Mouse (Mus musculus): ENCODE data around the gene Kcnmb1. TPM values are rescaled to one million over a fixed set of nuclear protein-coding genes. Genes with fewer than 3 reads are reported as not detected.

Gene Kcnmb1
- polyA plus RNA-seq, 1 experiment from 2014 or later, result 0.06 TPM

DNA sequence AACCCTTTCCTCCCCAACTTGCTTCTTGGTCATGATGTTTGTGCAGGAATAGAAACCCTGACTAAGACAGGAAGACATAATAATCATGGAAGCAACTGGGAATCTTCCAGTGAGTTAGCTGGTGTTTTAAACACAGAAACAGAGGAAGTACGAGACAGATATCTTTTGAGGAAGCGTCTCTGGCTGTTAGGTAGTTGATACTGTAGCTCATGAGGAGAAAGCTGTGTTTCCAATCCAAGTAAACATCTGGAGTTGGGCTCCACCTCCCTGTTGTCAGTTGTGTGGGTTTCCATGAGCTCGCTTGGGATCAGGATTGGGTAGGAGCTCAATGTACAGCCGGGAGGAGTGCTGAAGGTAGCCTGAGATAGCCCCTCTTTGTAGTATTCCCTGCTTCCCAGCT lies 16.3 kb upstream of the Kcnmb1 start:
- 79% methylated on average over 4 of the region's 4 CpGs for WGBS
- no peak overlapping the region for H3K4me3 ChIP-seq
- H3K27me3 ChIP-seq, result no peaks in the 10 kb centered on the region
- H3K4me2 ChIP-seq, result no peak overlapping the region
- no peaks in the 10 kb centered on the region for H3K9me3 ChIP-seq
- no peaks in the 10 kb centered on the region for H3K4me1 ChIP-seq
- H3K27ac ChIP-seq, result no peak overlapping the region
- ATAC-seq (ENCODE audit: insufficient number of reproducible peaks, insufficient read depth, low FRiP score, low TSS enrichment, low read depth), result no peak
- H3K9ac ChIP-seq, result no peak overlapping the region
- H3K36me3 ChIP-seq, result no peaks in the 10 kb centered on the region

DNA sequence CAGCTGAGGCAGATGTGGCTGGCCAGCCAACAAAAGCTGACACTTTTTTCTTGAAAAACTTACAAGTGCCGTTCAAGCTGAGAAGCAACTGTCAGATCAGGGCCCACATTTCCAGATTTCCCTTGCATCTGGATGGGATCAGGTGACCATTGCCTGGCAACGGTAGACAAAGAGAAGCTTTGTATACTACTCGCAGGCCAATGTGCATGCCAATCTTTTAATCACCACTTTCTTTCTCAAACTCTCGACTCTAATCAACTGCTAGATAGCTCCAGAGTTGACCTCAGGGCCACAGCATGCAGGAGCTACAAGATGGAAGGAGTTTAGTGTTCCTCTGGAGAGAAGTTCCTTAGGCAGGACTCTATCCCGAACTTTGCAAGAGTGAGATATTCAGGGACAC lies 11.7 kb upstream of the Kcnmb1 start:
- no peaks in the 10 kb centered on the region for H3K4me1 ChIP-seq
- no peak overlapping the region for H3K9ac ChIP-seq
- no peaks in the 10 kb centered on the region for H3K36me3 ChIP-seq
- no peaks in the 10 kb centered on the region for H3K9me3 ChIP-seq
- no peak overlapping the region for H3K27ac ChIP-seq
- H3K4me3 ChIP-seq, result no peak overlapping the region
- WGBS, result 18% methylated on average over 5 of the region's 5 CpGs
- ATAC-seq (ENCODE audit: insufficient number of reproducible peaks, insufficient read depth, low FRiP score, low TSS enrichment, low read depth), result no peak
- no peaks in the 10 kb centered on the region for H3K27me3 ChIP-seq
- no peak overlapping the region for H3K4me2 ChIP-seq

DNA sequence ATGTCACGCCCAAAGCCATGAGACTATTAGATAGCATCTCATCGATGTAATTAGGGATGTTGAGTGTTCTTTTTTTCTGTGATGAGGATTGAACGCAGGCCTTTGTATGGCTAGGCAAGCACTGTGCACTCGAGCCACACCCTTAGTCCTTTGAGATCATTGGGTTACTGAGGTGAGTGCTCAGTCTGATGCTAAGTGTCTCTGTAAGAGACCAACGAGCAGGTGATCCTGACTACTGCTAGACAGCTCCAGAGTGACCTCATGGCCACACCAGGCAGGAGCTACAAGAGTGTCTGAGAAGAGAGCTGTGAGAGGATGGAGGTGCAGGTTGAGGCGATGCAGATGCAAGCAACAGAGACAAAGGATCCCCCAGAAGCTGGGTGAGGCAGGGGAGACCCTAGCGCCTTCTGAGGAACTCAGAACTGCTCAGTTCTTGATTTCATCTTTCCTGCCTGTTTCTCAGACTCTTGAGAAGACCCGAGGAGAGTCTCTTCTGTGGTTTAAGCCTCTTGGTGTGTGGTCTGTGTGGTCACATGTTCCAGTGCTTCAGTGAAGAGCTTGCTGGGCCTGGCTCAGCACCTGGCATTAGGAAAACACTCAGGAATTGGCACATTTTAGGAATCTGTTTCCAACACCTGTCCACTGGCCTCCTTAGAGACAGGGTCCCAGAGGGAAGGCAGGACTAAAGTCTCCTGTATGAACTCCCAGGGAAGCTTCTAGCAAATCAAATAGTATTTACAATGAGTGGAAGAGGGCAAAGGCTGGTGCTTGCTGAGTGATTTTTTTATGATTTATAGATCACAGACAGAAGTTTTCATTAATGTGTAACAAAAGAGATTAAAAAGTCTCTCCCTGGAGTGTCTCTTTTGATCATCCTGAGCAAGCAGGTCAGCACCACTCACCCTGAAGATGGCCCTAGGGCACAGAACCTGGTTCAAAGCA lies 10.9 kb upstream of the Kcnmb1 start:
- no peak for ATAC-seq (ENCODE audit: insufficient number of reproducible peaks, insufficient read depth, low FRiP score, low TSS enrichment, low read depth)
- Histone ChIP-seq H3K27ac (no peak overlapping the region), H3K9me3 (no peaks in the 10 kb centered on the region), H3K27me3 (no peaks in the 10 kb centered on the region), H3K9ac (no peak overlapping the region), H3K4me1 (no peaks in the 10 kb centered on the region), H3K4me3 (no peak overlapping the region), H3K36me3 (no peaks in the 10 kb centered on the region), H3K4me2 (no peak overlapping the region)
- 78% methylated on average over 8 of the region's 8 CpGs for WGBS

DNA sequence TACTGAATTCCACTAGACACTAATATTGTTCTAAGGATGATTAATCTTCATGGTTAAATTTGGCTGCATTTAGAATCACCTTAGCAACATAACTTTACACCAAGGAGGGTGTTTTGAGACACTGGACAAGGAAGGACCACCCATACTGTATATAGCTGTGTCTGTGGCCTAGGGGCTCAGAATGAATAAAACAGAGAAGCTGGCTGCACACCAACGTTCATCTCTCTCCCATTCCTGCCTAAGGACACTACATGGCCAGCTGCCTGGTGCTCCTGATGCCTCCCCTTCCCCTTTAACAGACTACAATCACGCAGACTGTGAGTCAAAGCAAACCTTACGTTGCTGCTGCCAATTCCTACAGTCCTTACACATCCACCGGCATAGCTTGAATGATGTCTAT lies 6.8 kb upstream of the Kcnmb1 start:
- Histone ChIP-seq H3K27ac (no peak overlapping the region), H3K36me3 (no peaks in the 10 kb centered on the region), H3K4me2 (no peak overlapping the region), H3K9ac (no peak overlapping the region), H3K4me1 (no peaks in the 10 kb centered on the region), H3K4me3 (no peak overlapping the region), H3K9me3 (no peaks in the 10 kb centered on the region), H3K27me3 (no peaks in the 10 kb centered on the region)
- ATAC-seq (ENCODE audit: insufficient number of reproducible peaks, insufficient read depth, low FRiP score, low TSS enrichment, low read depth), result no peak
- WGBS, result 60% methylated on average over 4 of the region's 4 CpGs

GRCm38 (mm10) chr11:33956623-33957022 lies 6.2 kb upstream of the Kcnmb1 start:
- no peak for ATAC-seq (ENCODE audit: insufficient number of reproducible peaks, insufficient read depth, low FRiP score, low TSS enrichment, low read depth)
- H3K4me3 ChIP-seq, result no peak overlapping the region
- H3K9me3 ChIP-seq, result no peaks in the 10 kb centered on the region
- H3K27me3 ChIP-seq, result no peaks in the 10 kb centered on the region
- no peak overlapping the region for H3K4me2 ChIP-seq
- no peaks in the 10 kb centered on the region for H3K36me3 ChIP-seq
- WGBS, result 77% methylated on average over 5 of the region's 5 CpGs
- no peak overlapping the region for H3K9ac ChIP-seq
- no peaks in the 10 kb centered on the region for H3K4me1 ChIP-seq
- H3K27ac ChIP-seq, result no peak overlapping the region

DNA sequence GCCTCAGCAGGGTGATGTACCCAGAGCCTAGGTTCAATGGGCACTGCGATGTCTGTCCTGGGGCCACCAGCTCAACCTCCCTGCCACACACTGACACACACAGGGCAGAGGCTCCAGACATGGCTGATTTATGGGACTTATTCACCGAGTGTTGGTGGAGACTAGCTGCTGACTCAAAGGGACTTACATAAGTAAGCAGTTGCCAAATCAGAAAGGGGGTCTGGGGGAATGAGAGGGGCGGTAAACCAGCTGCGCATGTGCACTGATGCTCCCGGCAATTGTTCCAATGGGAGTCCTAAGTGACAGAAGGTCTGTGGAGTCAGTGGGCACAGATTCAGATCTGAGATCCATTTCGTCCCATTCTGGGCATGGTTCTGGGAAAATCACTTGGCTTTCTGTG lies 5.2 kb upstream of the Kcnmb1 start:
- Histone ChIP-seq H3K4me2 (no peak overlapping the region), H3K4me1 (no peaks in the 10 kb centered on the region), H3K36me3 (no peaks in the 10 kb centered on the region), H3K27me3 (no peaks in the 10 kb centered on the region), H3K4me3 (no peak overlapping the region), H3K9ac (no peak overlapping the region), H3K27ac (no peak overlapping the region), H3K9me3 (no peaks in the 10 kb centered on the region)
- 83% methylated on average over 6 of the region's 6 CpGs for WGBS
- ATAC-seq (ENCODE audit: insufficient number of reproducible peaks, insufficient read depth, low FRiP score, low TSS enrichment, low read depth), result no peak

DNA sequence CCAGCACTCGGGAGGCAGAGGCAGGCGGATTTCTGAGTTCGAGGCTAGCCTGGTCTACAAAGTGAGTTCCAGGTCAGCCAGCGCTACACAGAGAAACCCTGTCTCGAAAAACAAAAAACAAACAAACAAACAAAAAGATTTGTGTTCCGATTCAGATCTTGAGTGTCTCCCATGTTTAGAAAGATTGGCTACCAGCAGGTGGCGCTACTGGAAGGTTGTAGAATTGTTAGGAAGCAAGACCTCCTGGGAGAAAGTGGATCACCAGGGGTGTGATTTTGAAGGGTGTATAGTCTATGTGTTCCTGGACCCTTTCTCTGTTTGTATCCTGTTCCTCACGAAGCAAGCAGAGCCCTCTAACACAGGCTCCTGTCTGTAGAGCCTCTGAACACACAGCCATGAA lies 4.1 kb upstream of the Kcnmb1 start:
- no peak overlapping the region for H3K4me2 ChIP-seq
- no peaks in the 10 kb centered on the region for H3K27me3 ChIP-seq
- H3K9me3 ChIP-seq, result no peaks in the 10 kb centered on the region
- H3K9ac ChIP-seq, result no peak overlapping the region
- no peak overlapping the region for H3K4me3 ChIP-seq
- no peak overlapping the region for H3K27ac ChIP-seq
- no peaks in the 10 kb centered on the region for H3K4me1 ChIP-seq
- 86% methylated on average over 8 of the region's 8 CpGs for WGBS
- H3K36me3 ChIP-seq, result no peaks in the 10 kb centered on the region
- ATAC-seq (ENCODE audit: insufficient number of reproducible peaks, insufficient read depth, low FRiP score, low TSS enrichment, low read depth), result no peak

GRCm38 (mm10) chr11:33962178-33962577 lies 635 bp upstream of the Kcnmb1 start:
- WGBS, result 32% methylated on average over 7 of the region's 7 CpGs
- no peak for ATAC-seq (ENCODE audit: insufficient number of reproducible peaks, insufficient read depth, low FRiP score, low TSS enrichment, low read depth)
- Histone ChIP-seq H3K27me3 (no peaks in the 10 kb centered on the region), H3K27ac (no peak overlapping the region), H3K4me3 (no peak overlapping the region), H3K4me1 (no peaks in the 10 kb centered on the region), H3K4me2 (no peak overlapping the region), H3K9me3 (no peaks in the 10 kb centered on the region), H3K9ac (no peak overlapping the region), H3K36me3 (no peaks in the 10 kb centered on the region)

DNA sequence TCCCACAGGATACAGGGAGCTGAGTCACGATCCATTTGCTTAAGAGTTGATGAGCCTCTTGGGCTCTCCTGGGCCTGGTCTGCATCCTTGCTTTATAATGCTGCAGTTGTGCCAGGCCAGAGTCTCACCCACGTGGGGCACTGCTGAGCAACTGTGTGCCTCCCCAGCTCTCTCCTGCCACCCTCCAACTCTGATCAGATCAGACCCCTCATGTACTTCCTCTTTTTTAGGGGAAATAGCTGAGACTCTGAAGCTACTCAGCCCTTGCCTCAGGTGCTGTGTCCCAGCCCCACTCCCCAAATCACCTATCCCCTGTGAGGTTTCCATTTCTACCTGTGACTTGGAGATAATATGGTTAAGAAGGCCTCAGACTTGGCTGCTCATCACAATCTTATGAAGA lies 2.6 kb downstream of the Kcnmb1 start:
- 0 out of 2 replicates have a peak, but pooled peaks cover 13% of the 10 kb centered on the region for H3K4me1 ChIP-seq
- no peak overlapping the region for H3K4me3 ChIP-seq
- H3K27ac ChIP-seq, result no peak overlapping the region
- no peak overlapping the region for H3K4me2 ChIP-seq
- no peak overlapping the region for H3K9ac ChIP-seq
- 54% methylated on average over 2 of the region's 2 CpGs for WGBS
- no peaks in the 10 kb centered on the region for H3K27me3 ChIP-seq
- no peak for ATAC-seq (ENCODE audit: insufficient number of reproducible peaks, insufficient read depth, low FRiP score, low TSS enrichment, low read depth)
- no peaks in the 10 kb centered on the region for H3K36me3 ChIP-seq
- no peaks in the 10 kb centered on the region for H3K9me3 ChIP-seq

- H3K4me3 ChIP-seq, result no peak overlapping the region
- H3K27ac ChIP-seq, result no peak overlapping the region
- no peaks in the 10 kb centered on the region for H3K9me3 ChIP-seq
- 73% methylated on average over 4 of the region's 4 CpGs for WGBS
- H3K9ac ChIP-seq, result no peak overlapping the region
- no peaks in the 10 kb centered on the region for H3K36me3 ChIP-seq
- H3K4me1 ChIP-seq, result 0 out of 2 replicates have a peak, but pooled peaks cover 13% of the 10 kb centered on the region
- peaks cover 4% of the 10 kb centered on the region; the same call in 1 of the 2 replicates for H3K27me3 ChIP-seq
- H3K4me2 ChIP-seq, result no peak overlapping the region
- no peak for ATAC-seq (ENCODE audit: insufficient number of reproducible peaks, insufficient read depth, low FRiP score, low TSS enrichment, low read depth)
Observed at GRCm38 (mm10) chr11:33967708-33968107, 4.9 kb downstream of the Kcnmb1 start.

DNA sequence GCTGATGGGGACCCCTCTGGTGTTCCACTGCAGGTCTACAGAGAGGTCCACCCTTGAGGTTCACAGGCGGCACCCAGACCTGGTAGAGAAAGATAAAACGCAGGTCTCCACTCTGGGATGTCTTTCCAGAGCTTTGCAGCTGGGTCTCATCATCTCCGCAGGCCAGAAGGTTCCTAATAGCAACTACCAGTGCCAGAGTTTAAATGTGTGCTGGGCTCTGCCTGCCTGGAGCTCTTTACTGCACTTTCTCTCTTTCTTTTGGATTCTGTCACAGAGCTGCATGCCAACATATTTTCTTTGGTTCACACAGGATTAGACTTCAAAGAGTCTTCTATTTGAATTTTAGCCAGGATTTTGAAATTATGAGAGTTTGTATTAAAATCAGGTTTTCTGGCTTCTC lies 6.4 kb downstream of the Kcnmb1 start:
- no peaks in the 10 kb centered on the region for H3K9me3 ChIP-seq
- peak overlapping the region; percentile 30; the same call in 1 of the 2 replicates for H3K27ac ChIP-seq
- H3K9ac ChIP-seq, result no peak overlapping the region
- no peak overlapping the region for H3K4me2 ChIP-seq
- no peak overlapping the region for H3K4me3 ChIP-seq
- whole genome bisulfite sequencing, result 55% methylated on average over 3 of the region's 3 CpGs
- no peaks in the 10 kb centered on the region for H3K36me3 ChIP-seq
- no peak for ATAC-seq (ENCODE audit: insufficient number of reproducible peaks, insufficient read depth, low FRiP score, low TSS enrichment, low read depth)
- 0 out of 2 replicates have a peak, but pooled peaks cover 13% of the 10 kb centered on the region for H3K4me1 ChIP-seq
- H3K27me3 ChIP-seq, result peaks cover 4% of the 10 kb centered on the region; the same call in 1 of the 2 replicates

DNA sequence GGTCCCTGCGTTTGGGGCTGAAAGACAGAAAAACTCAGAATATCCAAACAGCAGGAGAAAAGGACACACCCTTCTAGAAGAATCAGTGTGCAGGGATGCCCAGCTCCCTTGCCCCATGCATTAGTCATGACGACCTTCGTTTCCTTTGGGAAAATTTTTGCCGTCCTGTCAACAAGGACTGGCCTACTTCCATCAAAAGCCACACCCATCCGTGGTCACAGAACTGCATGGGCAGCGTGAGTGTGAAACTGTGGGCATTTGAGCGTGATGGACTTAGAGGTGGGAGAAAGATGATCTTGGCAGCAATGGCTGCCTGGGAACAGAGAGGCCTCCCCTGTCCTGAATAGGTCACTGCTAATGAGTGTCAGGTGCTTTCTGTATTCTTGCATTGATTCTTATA lies 9.3 kb downstream of the Kcnmb1 start:
- Histone ChIP-seq H3K4me2 (no peak overlapping the region), H3K9me3 (no peaks in the 10 kb centered on the region), H3K4me1 (0 out of 2 replicates have a peak, but pooled peaks cover 13% of the 10 kb centered on the region), H3K36me3 (no peaks in the 10 kb centered on the region), H3K27ac (no peak overlapping the region), H3K9ac (no peak overlapping the region), H3K27me3 (peaks cover 4% of the 10 kb centered on the region; the same call in 1 of the 2 replicates), H3K4me3 (no peak overlapping the region)
- no peak for ATAC-seq (ENCODE audit: insufficient number of reproducible peaks, insufficient read depth, low FRiP score, low TSS enrichment, low read depth)
- WGBS, result 75% methylated on average over 7 of the region's 7 CpGs

All from embryonic facial prominence, embryonic 13.5 days (tissue).